Mouse (Mus musculus) common myeloid progenitor, adult 5-6 weeks (primary cell): Measurements from ENCODE around the gene Psmb11. TPM values are rescaled to one million over a fixed set of nuclear protein-coding genes. Genes with fewer than 3 reads are reported as not detected.

Source experiments
- ATAC-seq: replicated peaks from 2 replicates; pipeline ENCODE4 v1.8.0; 2016; ENCODE audit warnings: low read depth, mild to moderate bottlenecking, moderate TSS enrichment, inconsistent platforms; ENCODE audit not compliant: poor library complexity, severe bottlenecking
- total RNA-seq: library from RNA; stranded (forward); fragments of 200-1000, 187-1606 nt; gene quantifications from 2 replicates; pipeline ENCODE4 v1.2.3, GENCODE M21; 2017

Gene Psmb11
- total RNA-seq, 1 experiment from 2014 or later: not detected

DNA sequence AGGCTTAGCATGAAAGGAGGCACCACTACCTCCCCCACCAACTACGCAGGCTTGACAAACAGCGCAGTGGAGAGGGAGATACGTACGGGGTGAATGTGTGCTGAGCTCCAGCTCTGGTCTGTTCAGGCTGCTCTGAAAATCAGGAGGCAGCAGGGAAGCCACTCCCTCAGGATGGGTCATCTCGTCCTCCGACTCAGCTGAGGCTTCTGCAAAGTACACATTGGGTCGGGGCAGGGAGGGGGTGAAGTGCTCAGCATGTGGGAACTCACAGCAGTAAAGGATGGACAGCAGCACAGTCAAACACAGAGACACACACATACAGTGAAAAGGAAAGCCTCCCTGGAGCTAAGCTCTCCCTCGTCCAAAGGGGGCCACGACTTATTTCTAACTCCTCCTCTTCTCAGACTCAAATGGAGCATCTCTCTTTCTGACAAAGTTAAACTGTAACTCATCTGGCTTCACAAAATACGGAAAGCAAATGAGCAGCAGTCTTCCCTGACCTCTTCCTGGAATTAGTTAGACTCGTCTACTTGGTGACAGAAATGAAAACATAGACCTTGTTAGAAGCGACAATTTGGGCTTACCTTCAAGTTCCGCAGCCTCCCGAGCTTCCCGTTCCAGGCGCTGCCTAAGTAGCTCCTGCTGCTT, 57.5 kb downstream of the Psmb11 start:
- no peak for ATAC-seq

Other genes with a start within 250 kb of the Psmb11 start
- gene Slc7a7, start 203.7 kb upstream of the Psmb11 start, total RNA-seq: 4.5 and 6.6 TPM in 2 replicates
- gene Mrpl52, start 194.5 kb upstream of the Psmb11 start, total RNA-seq: 139 and 219 TPM in 2 replicates
- gene Mmp14, start 189.8 kb upstream of the Psmb11 start, total RNA-seq: 12.5 and 18.6 TPM in 2 replicates
- gene Lrp10, start 157.3 kb upstream of the Psmb11 start, total RNA-seq: 28.8 and 46.5 TPM in 2 replicates
- gene Rem2, start 145.3 kb upstream of the Psmb11 start, total RNA-seq: 0.53 and 1.7 TPM in 2 replicates
- gene Prmt5, start 103.9 kb upstream of the Psmb11 start, total RNA-seq: 79.2 and 82.9 TPM in 2 replicates
- 74.5 and 85.9 TPM in 2 replicates for gene Haus4, start 66.8 kb upstream of the Psmb11 start, total RNA-seq
- gene Ajuba, start 43.9 kb upstream of the Psmb11 start, total RNA-seq: 1.3 and 1.9 TPM in 2 replicates
- gene 4931414P19Rik, start 15.4 kb upstream of the Psmb11 start, total RNA-seq: 5.3 TPM in 2 replicates
- gene Psmb5, start 3.4 kb upstream of the Psmb11 start, total RNA-seq: 56.3 and 58.6 TPM in 2 replicates
- not detected in 2 replicates for gene Gm17606, start 19.5 kb downstream of the Psmb11 start, total RNA-seq
- 0.46 and 0.58 TPM in 2 replicates for gene Cdh24, start 19.9 kb downstream of the Psmb11 start, total RNA-seq
- gene 1700123O20Rik, start 64.8 kb downstream of the Psmb11 start, total RNA-seq: 26.5 and 33.2 TPM in 2 replicates
- gene Acin1, start 65.5 kb downstream of the Psmb11 start, total RNA-seq: 238 and 282 TPM in 2 replicates
- gene Gm29776, start 77.4 kb downstream of the Psmb11 start, total RNA-seq: 0.37 TPM in 1 of 2 replicates, not detected in the other
- 1.2 and 4.9 TPM in 2 replicates for gene Cebpe, start 90.7 kb downstream of the Psmb11 start, total RNA-seq
- 4.4 and 5.5 TPM in 2 replicates for gene Slc7a8, start 160.5 kb downstream of the Psmb11 start, total RNA-seq
- not detected in 2 replicates for gene Rnf212b, start 192.7 kb downstream of the Psmb11 start, total RNA-seq
- 12.5 and 15.6 TPM in 2 replicates for gene Homez, start 249.5 kb downstream of the Psmb11 start, total RNA-seq